Mouse (Mus musculus) cortical plate, adult 2 months (tissue): ENCODE data around the gene Nub1. TPM values are rescaled to one million over a fixed set of nuclear protein-coding genes. Genes with fewer than 3 reads are reported as not detected.

Experiments used
- H3K27ac ChIP-seq: fragments of 200-500 bp; 2 replicates; pipeline ENCODE4 v1.5.1; 2012; ENCODE audit warnings: low read length, control low read depth, inconsistent platforms; ENCODE audit not compliant: insufficient read depth
- H3K4me1 ChIP-seq: fragments of 200-500 bp; 2 replicates; pipeline ENCODE4 v1.6.1; 2011; ENCODE audit warnings: low read length; ENCODE audit not compliant: control insufficient read depth, insufficient read depth
- H3K4me3 ChIP-seq: fragments of 200-500 bp; 2 replicates; pipeline ENCODE4 v1.5.1; 2011; ENCODE audit warnings: mild to moderate bottlenecking, low read length, control low read depth; ENCODE audit not compliant: insufficient read depth
- CTCF ChIP-seq: fragments of 200-500 bp; IDR thresholded peaks from 2 replicates; pipeline ENCODE4 v1.5.1; 2011; ENCODE audit warnings: mild to moderate bottlenecking, control low read depth, low read length; ENCODE audit not compliant: insufficient read depth; ENCODE audit errors: extremely low read depth
- POLR2A ChIP-seq: fragments of 200-500 bp; IDR thresholded peaks from 2 replicates; pipeline ENCODE4 v1.6.1; 2011; ENCODE audit warnings: mild to moderate bottlenecking, low read length, control low read depth; ENCODE audit not compliant: insufficient read depth; ENCODE audit errors: extremely low read depth
- polyA plus RNA-seq: library from polyadenylated mRNA; depleted of rRNA; stranded (reverse); fragments of >200 nt; gene quantifications from 2 replicates; pipeline ENCODE4 v1.2.3, GENCODE M21; 2012

The Nub1 gene
- polyA plus RNA-seq, 1 experiment: 81.2 TPM

GRCm38 (mm10) chr5:24724270-24724634, 38.9 kb downstream of the Nub1 start:
- TF ChIP-seq POLR2A (no peak), CTCF (no peak)
- Histone ChIP-seq H3K4me1 (no peaks in the 10 kb centered on the region), H3K27ac (no peak overlapping the region), H3K4me3 (no peak overlapping the region)

GRCm38 (mm10) chr5:24724805-24725204, 39.5 kb downstream of the Nub1 start:
- H3K27ac ChIP-seq: no peak overlapping the region
- H3K4me1 ChIP-seq: no peaks in the 10 kb centered on the region
- H3K4me3 ChIP-seq: no peak overlapping the region
- TF ChIP-seq CTCF: no peak
- no peak for TF ChIP-seq POLR2A

- H3K4me3 ChIP-seq: no peak overlapping the region
- H3K4me1 ChIP-seq: no peaks in the 10 kb centered on the region
- H3K27ac ChIP-seq: no peak overlapping the region
- TF ChIP-seq CTCF: no peak
- TF ChIP-seq POLR2A: no peak
Observed at GRCm38 (mm10) chr5:24725897-24726296, 40.6 kb downstream of the Nub1 start.

- Histone ChIP-seq H3K27ac (no peak overlapping the region), H3K4me3 (no peak overlapping the region), H3K4me1 (no peaks in the 10 kb centered on the region)
- TF ChIP-seq POLR2A (no peak), CTCF (no peak)
Observed at GRCm38 (mm10) chr5:24726901-24727836, 41.8 kb downstream of the Nub1 start.

- Histone ChIP-seq H3K4me1 (no peaks in the 10 kb centered on the region), H3K4me3 (peak overlapping the region; percentile 10; the same call in 1 of the 2 replicates), H3K27ac (no peak overlapping the region)
- TF ChIP-seq POLR2A (no peak), CTCF (no peak)
Observed at GRCm38 (mm10) chr5:24729797-24730487, 44.6 kb downstream of the Nub1 start.

GRCm38 (mm10) chr5:24730488-24730871, 45.1 kb downstream of the Nub1 start, which contains the start of gene Wdr86:
Gene Wdr86, minus strand, starts transcription at chr5:24730727.
- Histone ChIP-seq H3K4me3 (peak within 1 kb of the TSS; percentile 10), H3K4me1 (no peaks in the 10 kb centered on the region), H3K27ac (no peak within 1 kb of the TSS)
- TF ChIP-seq POLR2A (no peak), CTCF (no peak)

- no peak overlapping the region; the same call in 1 of the 2 replicates for H3K4me3 ChIP-seq
- H3K27ac ChIP-seq: no peak overlapping the region
- H3K4me1 ChIP-seq: no peaks in the 10 kb centered on the region
Observed at GRCm38 (mm10) chr5:24730986-24731385, 45.7 kb downstream of the Nub1 start.

GRCm38 (mm10) chr5:24733134-24733533, 47.8 kb downstream of the Nub1 start:
- TF ChIP-seq CTCF (no peak), POLR2A (no peak)
- H3K4me3 ChIP-seq: no peak overlapping the region
- H3K27ac ChIP-seq: no peak overlapping the region
- H3K4me1 ChIP-seq: no peaks in the 10 kb centered on the region

More at GRCm38 (mm10) chr5:24730986-24731385, 45.7 kb downstream of the Nub1 start:
- TF ChIP-seq POLR2A (no peak), CTCF (no peak)

GRCm38 (mm10) chr5:24733771-24734426, 48.6 kb downstream of the Nub1 start:
- H3K27ac ChIP-seq: no peak overlapping the region
- TF ChIP-seq CTCF (no peak), POLR2A (no peak)
- H3K4me3 ChIP-seq: no peak overlapping the region
- no peaks in the 10 kb centered on the region for H3K4me1 ChIP-seq
